Mouse (Mus musculus): ENCODE data around the gene Blcap. TPM values are rescaled to one million over a fixed set of nuclear protein-coding genes. Genes with fewer than 3 reads are reported as not detected.
A peak's percentile ranks its signal among the peaks of the same experiment; 100 is the strongest.

The Blcap gene
- polyA plus RNA-seq, 1 experiment from 2014 or later = 25.9 TPM

GRCm38 (mm10) chr2:157564723-157565122, 6.4 kb downstream of the Blcap start:
- Histone ChIP-seq H3K4me1 (replicated peaks; ENCODE audit: control insufficient read depth, insufficient read depth, low read length) (peaks cover 19% of the 10 kb centered on the region), H3K9me3 (ENCODE audit: control insufficient read depth, low read length) (peaks cover 12% of the 10 kb centered on the region), H3K4me2 (peak overlapping the region; percentile 96), H3K36me3 (ENCODE audit: control insufficient read depth, insufficient read depth, low read length) (peaks cover 16% of the 10 kb centered on the region), H3K4me3 (ENCODE audit: low read depth, low read length) (no peak overlapping the region), H3K9ac (ENCODE audit: low read depth, low read length) (no peak overlapping the region), H3K27ac (ENCODE audit: low read depth, low read length) (no peak overlapping the region), H3K27me3 (replicated peaks; ENCODE audit: control insufficient read depth, insufficient read depth, low read length) (peaks cover 15% of the 10 kb centered on the region)
- 82% methylated on average over 4 of the region's 4 CpGs for WGBS
- ATAC-seq (replicated peaks; ENCODE audit: low FRiP score) = no peak
- DNase-seq (ENCODE audit: low spot score) = no peak

- 38% methylated on average over 2 of the region's 2 CpGs for WGBS
- Histone ChIP-seq H3K27ac (ENCODE audit: low read depth, low read length) (no peak overlapping the region), H3K36me3 (ENCODE audit: control insufficient read depth, insufficient read depth, low read length) (peaks cover 27% of the 10 kb centered on the region), H3K9me3 (ENCODE audit: control insufficient read depth, low read length) (peaks cover 15% of the 10 kb centered on the region), H3K4me2 (no peak overlapping the region), H3K4me1 (replicated peaks; ENCODE audit: control insufficient read depth, insufficient read depth, low read length) (peaks cover 19% of the 10 kb centered on the region), H3K27me3 (replicated peaks; ENCODE audit: control insufficient read depth, insufficient read depth, low read length) (peaks cover 21% of the 10 kb centered on the region), H3K4me3 (ENCODE audit: low read depth, low read length) (no peak overlapping the region), H3K9ac (ENCODE audit: low read depth, low read length) (no peak overlapping the region)
- no peak for ATAC-seq (replicated peaks; ENCODE audit: low FRiP score)
- no peak for DNase-seq (ENCODE audit: low spot score)
Measured at GRCm38 (mm10) chr2:157563031-157563430, 8.0 kb downstream of the Blcap start.

GRCm38 (mm10) chr2:157561165-157561836, 9.8 kb downstream of the Blcap start:
- peaks cover 35% of the 10 kb centered on the region for H3K36me3 ChIP-seq (ENCODE audit: control insufficient read depth, insufficient read depth, low read length)
- peaks cover 15% of the 10 kb centered on the region for H3K9me3 ChIP-seq (ENCODE audit: control insufficient read depth, low read length)
- DNase-seq (ENCODE audit: low spot score) (no peak), ATAC-seq (replicated peaks; ENCODE audit: low FRiP score) (peak; percentile 67)
- no peak overlapping the region for H3K27ac ChIP-seq (ENCODE audit: low read depth, low read length)
- no peak overlapping the region for H3K9ac ChIP-seq (ENCODE audit: low read depth, low read length)
- H3K27me3 ChIP-seq (replicated peaks; ENCODE audit: control insufficient read depth, insufficient read depth, low read length) = peaks cover 21% of the 10 kb centered on the region
- WGBS = 55% methylated on average over 27 of the region's 27 CpGs
- H3K4me3 ChIP-seq (ENCODE audit: low read depth, low read length) = peak overlapping the region; percentile 19
- H3K4me2 ChIP-seq = peak overlapping the region; percentile 55
- H3K4me1 ChIP-seq (replicated peaks; ENCODE audit: control insufficient read depth, insufficient read depth, low read length) = peaks cover 10% of the 10 kb centered on the region; the same call in 1 of the 2 replicates

GRCm38 (mm10) chr2:157560302-157560701, 10.8 kb downstream of the Blcap start:
- Histone ChIP-seq H3K4me2 (peak overlapping the region; percentile 62), H3K9me3 (ENCODE audit: control insufficient read depth, low read length) (peaks cover 15% of the 10 kb centered on the region), H3K9ac (ENCODE audit: low read depth, low read length) (peak overlapping the region; percentile 53), H3K27me3 (replicated peaks; ENCODE audit: control insufficient read depth, insufficient read depth, low read length) (peaks cover 21% of the 10 kb centered on the region), H3K4me1 (replicated peaks; ENCODE audit: control insufficient read depth, insufficient read depth, low read length) (peaks cover 10% of the 10 kb centered on the region; the same call in 1 of the 2 replicates), H3K4me3 (ENCODE audit: low read depth, low read length) (peak overlapping the region; percentile 50), H3K36me3 (ENCODE audit: control insufficient read depth, insufficient read depth, low read length) (peaks cover 35% of the 10 kb centered on the region), H3K27ac (ENCODE audit: low read depth, low read length) (no peak overlapping the region)
- 52% methylated on average over 33 of the region's 33 CpGs for WGBS
- ATAC-seq (replicated peaks; ENCODE audit: low FRiP score) (no peak), DNase-seq (ENCODE audit: low spot score) (no peak)

GRCm38 (mm10) chr2:157559858-157560257, 11.2 kb downstream of the Blcap start, which contains the start of gene Nnat:
Gene Nnat, plus strand, starts transcription at chr2:157560078.
- H3K4me2 ChIP-seq = peak within 1 kb of the TSS; percentile 62
- peaks cover 35% of the 10 kb centered on the region for H3K36me3 ChIP-seq (ENCODE audit: control insufficient read depth, insufficient read depth, low read length)
- H3K9ac ChIP-seq (ENCODE audit: low read depth, low read length) = peak within 1 kb of the TSS; percentile 53
- ATAC-seq (replicated peaks; ENCODE audit: low FRiP score) = no peak
- peaks cover 21% of the 10 kb centered on the region for H3K27me3 ChIP-seq (replicated peaks; ENCODE audit: control insufficient read depth, insufficient read depth, low read length)
- H3K27ac ChIP-seq (ENCODE audit: low read depth, low read length) = no peak within 1 kb of the TSS
- DNase-seq (ENCODE audit: low spot score) = peak; percentile 56
- WGBS = 55% methylated on average over 27 of the region's 27 CpGs
- H3K4me3 ChIP-seq (ENCODE audit: low read depth, low read length) = peak within 1 kb of the TSS; percentile 50
- peaks cover 7% of the 10 kb centered on the region; the same call in 1 of the 2 replicates for H3K4me1 ChIP-seq (replicated peaks; ENCODE audit: control insufficient read depth, insufficient read depth, low read length)
- peaks cover 15% of the 10 kb centered on the region for H3K9me3 ChIP-seq (ENCODE audit: control insufficient read depth, low read length)

- peaks cover 21% of the 10 kb centered on the region for H3K27me3 ChIP-seq (replicated peaks; ENCODE audit: control insufficient read depth, insufficient read depth, low read length)
- H3K9me3 ChIP-seq (ENCODE audit: control insufficient read depth, low read length) = peaks cover 15% of the 10 kb centered on the region
- peak overlapping the region; percentile 62 for H3K4me2 ChIP-seq
- H3K36me3 ChIP-seq (ENCODE audit: control insufficient read depth, insufficient read depth, low read length) = peaks cover 35% of the 10 kb centered on the region
- H3K9ac ChIP-seq (ENCODE audit: low read depth, low read length) = no peak overlapping the region
- ATAC-seq (replicated peaks; ENCODE audit: low FRiP score) (no peak), DNase-seq (ENCODE audit: low spot score) (no peak)
- no peak overlapping the region for H3K27ac ChIP-seq (ENCODE audit: low read depth, low read length)
- H3K4me3 ChIP-seq (ENCODE audit: low read depth, low read length) = peak overlapping the region; percentile 50
- WGBS = 53% methylated on average over 19 of the region's 19 CpGs
- H3K4me1 ChIP-seq (replicated peaks; ENCODE audit: control insufficient read depth, insufficient read depth, low read length) = 0 out of 2 replicates have a peak, but pooled peaks cover 9% of the 10 kb centered on the region
Measured at GRCm38 (mm10) chr2:157559440-157559839, 11.6 kb downstream of the Blcap start.

- Histone ChIP-seq H3K4me1 (replicated peaks; ENCODE audit: control insufficient read depth, insufficient read depth, low read length) (0 out of 2 replicates have a peak, but pooled peaks cover 9% of the 10 kb centered on the region), H3K4me3 (ENCODE audit: low read depth, low read length) (no peak overlapping the region), H3K4me2 (no peak overlapping the region), H3K27me3 (replicated peaks; ENCODE audit: control insufficient read depth, insufficient read depth, low read length) (peaks cover 21% of the 10 kb centered on the region), H3K27ac (ENCODE audit: low read depth, low read length) (no peak overlapping the region), H3K9ac (ENCODE audit: low read depth, low read length) (no peak overlapping the region), H3K36me3 (ENCODE audit: control insufficient read depth, insufficient read depth, low read length) (peaks cover 35% of the 10 kb centered on the region), H3K9me3 (ENCODE audit: control insufficient read depth, low read length) (peaks cover 15% of the 10 kb centered on the region)
- WGBS = 60% methylated on average over 6 of the region's 6 CpGs
- ATAC-seq (replicated peaks; ENCODE audit: low FRiP score) (no peak), DNase-seq (ENCODE audit: low spot score) (no peak)
Measured at GRCm38 (mm10) chr2:157558520-157558919, 12.6 kb downstream of the Blcap start.

GRCm38 (mm10) chr2:157558051-157558450, 13.0 kb downstream of the Blcap start:
- DNase-seq (ENCODE audit: low spot score) (no peak), ATAC-seq (replicated peaks; ENCODE audit: low FRiP score) (no peak)
- H3K9ac ChIP-seq (ENCODE audit: low read depth, low read length) = no peak overlapping the region
- peaks cover 21% of the 10 kb centered on the region for H3K27me3 ChIP-seq (replicated peaks; ENCODE audit: control insufficient read depth, insufficient read depth, low read length)
- peaks cover 35% of the 10 kb centered on the region for H3K36me3 ChIP-seq (ENCODE audit: control insufficient read depth, insufficient read depth, low read length)
- 0 out of 2 replicates have a peak, but pooled peaks cover 9% of the 10 kb centered on the region for H3K4me1 ChIP-seq (replicated peaks; ENCODE audit: control insufficient read depth, insufficient read depth, low read length)
- no peak overlapping the region for H3K4me2 ChIP-seq
- H3K4me3 ChIP-seq (ENCODE audit: low read depth, low read length) = no peak overlapping the region
- 86% methylated on average over 9 of the region's 9 CpGs for WGBS
- H3K9me3 ChIP-seq (ENCODE audit: control insufficient read depth, low read length) = peaks cover 15% of the 10 kb centered on the region
- H3K27ac ChIP-seq (ENCODE audit: low read depth, low read length) = no peak overlapping the region

Data from liver, embryonic 11.5 days (tissue).